ENCODE assay signal across 30 mouse cellular contexts in the genomic region with DNA sequence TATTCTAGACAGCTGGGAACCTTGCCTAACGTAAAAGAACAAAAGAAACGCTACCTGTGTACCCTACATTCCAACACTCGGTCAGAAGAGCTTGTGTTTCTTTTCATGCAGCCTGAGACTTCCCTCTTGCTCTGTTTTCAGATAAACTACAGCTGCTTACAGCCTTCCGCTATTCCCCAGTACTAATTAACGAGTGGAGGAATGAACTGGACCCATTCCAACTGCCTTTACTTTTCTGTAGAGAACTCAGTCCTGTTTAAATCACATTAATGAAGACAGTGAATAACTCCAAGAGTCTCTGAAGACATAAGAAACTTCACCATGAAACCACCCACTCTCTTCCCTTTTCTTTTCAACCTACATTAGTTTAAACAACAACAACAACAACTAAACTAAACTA. TPM values are rescaled to one million over a fixed set of nuclear protein-coding genes. Genes with fewer than 3 reads are reported as not detected.
DNase-seq lines count a peak whose midpoint lies in the region; ATAC-seq and TF ChIP-seq lines count a peak whose summit lies in the region.
"Had no signal": no experiment of that assay in that cellular context is flagged by ENCODE, and none has a peak within 500 bp of the region (broad histone marks: within the 10 kb centered on the region; RNA-seq: fewer than 3 reads in every experiment).

No protein-coding gene starts in this region.

- peak; percentile 45 for DNase-seq in forebrain, embryonic 14.5 days (ENCODE audit: low spot score)
- no peak for DNase-seq in forebrain, embryonic 11.5 days (ENCODE audit: low spot score)
- DNase-seq in kidney, adult 18-20 months: no peak
- DNase-seq in kidney, postnatal 14 days: peak; percentile 40
- no peak for DNase-seq in kidney, adult 11 months
- peak; percentile 57 for DNase-seq in brain, embryonic 14.5 days (ENCODE audit: low read depth)
- DNase-seq: adrenal gland, postnatal 10 days; adrenal gland, postnatal 36 days; B cell, adult 2 months; cerebellum, adult 11-12 months; cerebellum, adult 8-10 months; cerebellum, postnatal 10 days; cerebellum, postnatal 36 days; embryo, embryonic 11 days; gastrocnemius, postnatal 10 days; gastrocnemius, postnatal 36 days; heart, adult 2 months; heart, postnatal 14 days; heart, postnatal 4 days had no signal

- 31% methylated on average over 5 of the region's 5 CpGs for WGBS in forebrain, embryonic 14.5 days
- 79% methylated on average over 5 of the region's 5 CpGs for WGBS in forebrain, embryonic 11.5 days
- 45% methylated on average over 5 of the region's 5 CpGs for whole genome bisulfite sequencing in kidney, embryonic 15.5 days

- H3K4me3 ChIP-seq in forebrain, embryonic 14.5 days (ENCODE audit: low read depth, low read length): no peak overlapping the region
- no peak overlapping the region for H3K4me3 ChIP-seq in forebrain, embryonic 11.5 days (ENCODE audit: low read depth, low read length)
- H3K4me3 ChIP-seq in kidney, embryonic 15.5 days (replicated peaks): no peak overlapping the region
- H3K4me3 ChIP-seq: embryonic facial prominence, embryonic 15.5 days; forebrain, embryonic 12.5 days; heart, adult 2 months; heart, embryonic 10.5 days; heart, embryonic 13.5 days had no signal

- no peak for ATAC-seq in forebrain, embryonic 14.5 days
- ATAC-seq in forebrain, embryonic 11.5 days (replicated peaks; ENCODE audit: low FRiP score): no peak
- peak; percentile 43 for ATAC-seq in kidney, embryonic 15.5 days (replicated peaks; ENCODE audit: low FRiP score)
- ATAC-seq: forebrain, embryonic 16.5 days; hindbrain, postnatal 0 days; Patski had no signal

- no peak overlapping the region for H3K27ac ChIP-seq in forebrain, embryonic 14.5 days (ENCODE audit: low read depth, low read length)
- no peak overlapping the region for H3K27ac ChIP-seq in forebrain, embryonic 11.5 days (ENCODE audit: low read depth, low read length)
- peak overlapping the region; percentile 71 for H3K27ac ChIP-seq in kidney, embryonic 15.5 days
- H3K27ac ChIP-seq: embryonic facial prominence, embryonic 15.5 days; forebrain, embryonic 12.5 days; heart, adult 2 months; heart, embryonic 10.5 days; heart, embryonic 13.5 days; hindbrain, embryonic 14.5 days; hindbrain, postnatal 0 days had no signal

- no peaks in the 10 kb centered on the region for H3K9me3 ChIP-seq in forebrain, embryonic 14.5 days (replicated peaks; ENCODE audit: control insufficient read depth, low read length)
- H3K9me3 ChIP-seq in forebrain, embryonic 11.5 days (ENCODE audit: control insufficient read depth, low read length): no peaks in the 10 kb centered on the region
- H3K9me3 ChIP-seq in kidney, embryonic 15.5 days (replicated peaks): no peaks in the 10 kb centered on the region
- H3K9me3 ChIP-seq: embryonic facial prominence, embryonic 15.5 days; forebrain, embryonic 12.5 days; G1E; heart, embryonic 10.5 days; heart, embryonic 13.5 days had no signal

- H3K36me3 ChIP-seq in forebrain, embryonic 14.5 days (ENCODE audit: control insufficient read depth, insufficient read depth, low read length): no peaks in the 10 kb centered on the region
- no peaks in the 10 kb centered on the region for H3K36me3 ChIP-seq in forebrain, embryonic 11.5 days (ENCODE audit: control insufficient read depth, insufficient read depth, low read length)
- no peaks in the 10 kb centered on the region for H3K36me3 ChIP-seq in kidney, embryonic 15.5 days
- H3K36me3 ChIP-seq: embryonic facial prominence, embryonic 15.5 days; forebrain, embryonic 12.5 days; G1E; heart, embryonic 10.5 days; heart, embryonic 13.5 days had no signal

- no peak for TF ChIP-seq CTCF in brain, embryonic 14.5 days (IDR thresholded peaks at IDR 0.05; ENCODE audit: borderline replicate concordance, extremely low read depth, insufficient read depth, insufficient read length)

- H3K4me2 ChIP-seq in forebrain, embryonic 14.5 days (ENCODE audit: low read length): no peak overlapping the region
- H3K4me2 ChIP-seq in forebrain, embryonic 11.5 days (ENCODE audit: low read depth, low read length, severe bottlenecking): no peak overlapping the region
- H3K4me2 ChIP-seq in kidney, embryonic 15.5 days: 0 out of 2 replicates have a peak overlapping the region, but pooled peaks have one; percentile 14
- H3K4me2 ChIP-seq: embryonic facial prominence, embryonic 15.5 days; forebrain, embryonic 12.5 days; heart, embryonic 13.5 days; hindbrain, embryonic 14.5 days had no signal

- no peaks in the 10 kb centered on the region for H3K27me3 ChIP-seq in forebrain, embryonic 14.5 days (replicated peaks; ENCODE audit: control insufficient read depth, insufficient read depth, low read length)
- no peaks in the 10 kb centered on the region for H3K27me3 ChIP-seq in forebrain, embryonic 11.5 days (ENCODE audit: control insufficient read depth, insufficient read depth, low read length)
- H3K27me3 ChIP-seq in kidney, embryonic 15.5 days: no peaks in the 10 kb centered on the region
- H3K27me3 ChIP-seq: CH12.LX; embryonic facial prominence, embryonic 15.5 days; forebrain, embryonic 12.5 days; heart, embryonic 13.5 days; Patski had no signal

- H3K9ac ChIP-seq in forebrain, embryonic 14.5 days (ENCODE audit: low read length): no peak overlapping the region
- H3K9ac ChIP-seq in forebrain, embryonic 11.5 days (ENCODE audit: low read length): no peak overlapping the region
- no peak overlapping the region for H3K9ac ChIP-seq in kidney, embryonic 15.5 days
- H3K9ac ChIP-seq: embryonic facial prominence, embryonic 15.5 days; forebrain, embryonic 12.5 days; heart, embryonic 13.5 days; hindbrain, embryonic 14.5 days had no signal

- H3K4me1 ChIP-seq in forebrain, embryonic 14.5 days (ENCODE audit: control insufficient read depth, insufficient read depth, low read length): no peaks in the 10 kb centered on the region
- no peaks in the 10 kb centered on the region for H3K4me1 ChIP-seq in forebrain, embryonic 11.5 days (replicated peaks; ENCODE audit: control insufficient read depth, insufficient read depth, low read length)
- peaks cover 33% of the 10 kb centered on the region for H3K4me1 ChIP-seq in kidney, embryonic 15.5 days
- H3K4me1 ChIP-seq: forebrain, embryonic 12.5 days had no signal

- no peak for TF ChIP-seq POLR2A in brain, embryonic 14.5 days (IDR thresholded peaks at IDR 0.05; ENCODE audit: borderline replicate concordance, extremely low read depth, insufficient read depth, insufficient read length, poor library complexity, severe bottlenecking)

RNA-seq across cellular contexts. Expression of a gene that starts 10.8 kb away (rescaled TPM):
- polyA plus RNA-seq in forebrain, embryonic 14.5 days (2014; fragmentation: Nextera tagmentation; extraction: Ambion mirVana): 1.1 and 1.8 TPM in 2 replicates
- polyA plus RNA-seq in forebrain, embryonic 11.5 days (2014; fragmentation: Nextera tagmentation; extraction: Ambion mirVana): 10.1 and 12.1 TPM in 2 replicates
- 18.0 and 22.5 TPM in 2 replicates for polyA plus RNA-seq in kidney, embryonic 15.5 days (2015; fragmentation: Nextera tagmentation; extraction: Ambion mirVana)
- polyA plus RNA-seq in brain, embryonic 14.5 days (2012; rRNA removed): 5.8 and 7.2 TPM in 2 replicates
- polyA plus RNA-seq: G1E had no signal

Comparison
In these comparisons a context has a peak if more than half of its experiments do, and no peak if none do; other contexts are left out.
1. DNase-seq: peak in forebrain, embryonic 14.5 days (single experiment), kidney, postnatal 14 days (single experiment) and brain, embryonic 14.5 days (single experiment); none in forebrain, embryonic 11.5 days (single experiment), kidney, adult 18-20 months (single experiment) and kidney, adult 11 months (single experiment).